Mouse (Mus musculus): ENCODE data around the gene Tcf7l2.

Gene Tcf7l2

GRCm38 (mm10) chr19:55939719-55940118, 198.1 kb downstream of the Tcf7l2 start:
- POLR2A ChIA-PET: interaction anchor here in 1 of 4 experiments (1.2 kb wide), 1 partner anchor 8 kb away, joined by 4 read pairs; no protein-coding TSS in a partner anchor
- CTCF ChIA-PET: no interaction called here

DNA sequence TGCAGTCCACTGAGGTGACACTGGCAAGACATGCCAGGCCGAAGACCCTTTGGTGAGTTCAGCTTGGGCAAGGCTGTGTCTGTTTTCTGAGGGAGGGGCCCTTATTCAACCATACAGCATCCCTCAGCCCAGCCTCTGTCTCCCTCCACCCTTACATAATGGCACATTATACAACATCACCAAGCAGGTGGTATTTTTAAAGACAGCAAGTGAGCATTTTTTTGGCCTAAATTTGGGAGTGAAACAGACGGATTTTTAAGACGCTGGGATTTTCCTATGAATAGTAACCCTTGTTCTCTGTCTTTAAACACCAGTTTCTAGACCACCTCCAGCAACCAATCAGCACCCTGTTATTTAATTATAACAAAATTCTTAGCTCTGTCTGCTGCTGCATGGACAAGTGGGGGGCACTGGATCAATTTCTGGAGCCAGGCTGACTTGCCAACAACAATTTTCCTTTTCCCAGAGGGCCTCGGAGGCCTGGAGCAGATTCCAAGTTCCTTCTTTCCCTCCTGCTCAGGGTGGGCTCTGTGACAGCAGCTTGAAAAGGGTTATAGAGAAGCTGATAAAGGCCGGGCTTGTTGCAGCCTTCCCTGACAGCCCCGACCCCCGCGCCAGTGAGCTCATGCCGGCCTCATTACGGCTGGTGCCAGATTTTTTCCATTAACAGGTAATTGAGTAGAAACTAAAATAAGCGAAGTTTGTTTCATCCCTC, 199.1 kb downstream of the Tcf7l2 start:
- CTCF ChIA-PET: no interaction called here
- POLR2A ChIA-PET: interaction anchor here in 2 of 4 experiments (0.5 to 1.4 kb wide), 4 partner anchors 9 to 349 kb away, joined by 3 read pairs; no protein-coding TSS in a partner anchor

DNA sequence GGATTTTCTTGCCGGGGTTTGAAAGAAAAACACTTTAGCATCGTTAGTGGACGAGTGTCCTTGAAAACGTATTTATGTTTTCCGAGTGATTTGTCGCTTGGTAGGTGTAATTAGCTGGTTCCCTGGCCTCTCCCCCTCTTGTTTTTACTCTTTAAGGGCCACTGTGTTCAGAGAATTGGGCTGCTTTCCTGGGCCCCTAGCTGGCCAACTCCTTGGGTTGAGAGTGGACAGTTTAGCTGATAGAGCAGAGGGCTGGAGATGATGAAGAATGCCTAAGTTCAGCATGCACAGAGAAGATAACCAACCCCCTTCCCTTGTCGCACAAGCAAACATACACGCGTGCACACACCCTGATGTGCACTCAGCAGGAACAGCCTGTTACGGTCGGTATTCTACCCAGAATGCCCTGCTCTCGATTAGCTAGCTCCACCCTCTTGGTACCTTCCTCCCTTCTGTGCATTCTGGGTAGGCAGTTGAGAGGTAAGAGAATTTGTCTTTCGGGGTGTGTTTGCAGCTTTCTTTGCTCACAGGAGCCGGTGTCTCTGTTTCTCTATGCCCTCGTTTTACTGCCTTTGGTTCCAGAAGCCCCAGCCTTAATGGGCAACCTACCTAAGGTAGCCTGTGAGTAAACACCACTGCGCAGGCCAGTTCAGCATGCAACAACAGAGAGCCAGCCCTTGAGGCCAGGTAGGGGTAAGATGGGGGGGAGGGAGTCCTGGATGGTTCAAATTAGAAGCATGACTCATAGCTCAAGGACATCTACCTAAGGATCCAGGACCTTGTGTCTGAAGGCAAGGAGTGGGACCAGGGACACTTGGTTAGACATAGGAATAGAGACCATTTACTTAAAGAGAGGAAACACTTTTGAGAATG, 199.9 kb downstream of the Tcf7l2 start:
- CTCF ChIA-PET: interaction anchor here in 1 of 4 experiments (0.6 kb wide), 1 partner anchor 350 kb away, joined by 3 read pairs; no protein-coding TSS in a partner anchor
- POLR2A ChIA-PET: interaction anchor here in 2 of 4 experiments (0.5 to 1.8 kb wide), 6 partner anchors 9 to 520 kb away, joined by 3 to 9 read pairs (median 3); no protein-coding TSS in a partner anchor

DNA sequence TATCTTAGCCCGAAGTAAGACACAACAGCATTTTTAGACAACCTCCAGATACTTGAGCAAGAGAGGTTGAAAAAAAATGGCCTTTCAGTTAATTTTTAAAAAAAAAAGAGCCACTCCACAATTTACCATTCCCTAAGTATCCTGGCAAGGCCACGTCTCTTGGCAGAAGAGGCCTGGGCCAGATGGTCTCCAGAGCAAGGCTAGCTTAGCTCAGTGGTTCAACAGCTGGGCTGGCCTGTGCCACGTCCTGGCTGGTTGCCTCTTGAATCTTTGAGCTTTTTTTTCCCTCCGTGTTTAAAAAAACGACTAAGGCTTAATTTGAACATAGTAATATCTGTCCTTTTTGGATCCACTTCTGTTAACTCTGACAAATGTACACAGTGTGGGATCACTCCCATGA, 209.8 kb downstream of the Tcf7l2 start:
- POLR2A ChIA-PET: interaction anchor here in 1 of 4 experiments (0.6 kb wide), 1 partner anchor 461 kb away, joined by 3 read pairs; no protein-coding TSS in a partner anchor
- CTCF ChIA-PET: no interaction called here

GRCm38 (mm10) chr19:55953207-55953606, 211.6 kb downstream of the Tcf7l2 start:
- ChIA-PET POLR2A (interaction anchor here in 1 of 4 experiments (0.6 to 0.8 kb wide), 2 partner anchors 17 to 507 kb away, joined by 3 to 4 read pairs; no protein-coding TSS in a partner anchor), CTCF (interaction anchor here in 1 of 4 experiments (0.6 kb wide), 1 partner anchor 28 kb away, joined by 3 read pairs; no protein-coding TSS in a partner anchor)

GRCm38 (mm10) chr19:55955126-55955525, 213.5 kb downstream of the Tcf7l2 start:
- ChIA-PET POLR2A (no interaction called here), CTCF (no interaction called here)

- CTCF ChIA-PET: no interaction called here
- POLR2A ChIA-PET: no interaction called here
These were observed 215.1 kb downstream of the Tcf7l2 start for GRCm38 (mm10) chr19:55956745-55957144.

DNA sequence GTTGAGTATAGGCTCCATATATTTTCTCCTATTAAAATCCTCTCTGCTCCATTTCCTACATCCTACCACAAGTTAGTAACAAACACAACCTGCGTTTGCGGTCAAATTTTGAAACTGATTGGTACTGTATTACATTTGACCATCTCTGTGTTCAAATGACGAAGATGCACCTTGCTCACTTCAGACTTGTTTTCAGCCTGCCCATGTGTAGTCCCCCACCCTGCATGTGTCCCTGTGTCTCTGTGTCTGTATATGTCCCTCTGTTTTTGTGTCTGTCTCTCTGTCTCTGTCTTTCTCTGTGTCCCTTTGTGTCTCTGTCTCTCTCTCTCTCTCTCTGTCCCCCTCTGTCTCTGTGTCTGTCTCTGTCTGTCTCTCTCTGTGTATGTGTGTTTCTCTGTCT, 222.8 kb downstream of the Tcf7l2 start:
- CTCF ChIA-PET: no interaction called here

GRCm38 (mm10) chr19:55966066-55966465, 224.4 kb downstream of the Tcf7l2 start:
- ChIA-PET POLR2A (no interaction called here), CTCF (interaction anchor here in 2 of 4 experiments (0.6 kb wide), 2 partner anchors 10 to 811 kb away, joined by 3 read pairs; no protein-coding TSS in a partner anchor)

More for the DNA sequence above, 222.8 kb downstream of the Tcf7l2 start:
- POLR2A ChIA-PET: no interaction called here

DNA sequence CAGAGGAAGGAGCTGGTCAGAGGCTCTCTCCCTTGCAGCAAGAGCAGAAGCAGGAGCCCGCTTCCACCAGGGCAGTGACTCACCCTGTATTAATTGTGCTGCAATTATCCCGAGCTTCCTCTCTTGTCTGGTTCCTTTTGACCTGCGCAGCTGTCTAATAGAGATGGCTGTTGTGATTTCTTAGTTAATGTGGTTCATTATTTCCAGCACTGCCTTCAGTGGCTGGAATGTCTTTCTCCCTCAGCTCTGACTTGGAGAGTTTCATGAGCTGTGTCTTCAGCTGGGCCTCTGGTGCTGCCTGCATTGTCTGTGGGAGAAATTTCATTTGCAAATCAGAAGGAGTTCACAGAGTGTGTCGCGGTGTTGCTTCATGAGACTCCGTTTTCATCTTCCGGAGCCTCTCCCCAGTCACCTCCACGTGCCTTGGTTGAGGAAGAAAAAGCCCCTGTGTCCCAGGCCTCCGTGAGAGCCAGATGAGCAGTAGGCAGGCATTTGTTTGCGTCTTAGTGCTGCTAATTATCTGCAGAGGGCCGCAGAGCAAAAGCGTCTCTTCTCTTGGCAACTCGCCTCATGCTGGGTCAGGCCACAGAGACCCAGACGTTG, 228.4 kb downstream of the Tcf7l2 start:
- ChIA-PET POLR2A (interaction anchor here in 2 of 4 experiments (0.8 to 0.9 kb wide), 2 partner anchors 16 to 17 kb away, joined by 3 read pairs; no protein-coding TSS in a partner anchor), CTCF (no interaction called here)

- CTCF ChIA-PET: interaction anchor here in 1 of 4 experiments (0.7 kb wide), 1 partner anchor 10 kb away, joined by 3 read pairs; no protein-coding TSS in a partner anchor
- POLR2A ChIA-PET: interaction anchor here in 1 of 4 experiments (0.6 kb wide), 1 partner anchor 705 kb away, joined by 3 read pairs; no protein-coding TSS in a partner anchor
These were observed 234.5 kb downstream of the Tcf7l2 start for GRCm38 (mm10) chr19:55976073-55976472.
